Mouse (Mus musculus) cortical plate, adult 2 months (tissue): ENCODE measurements around the gene Baiap2. TPM values are rescaled to one million over a fixed set of nuclear protein-coding genes. Genes with fewer than 3 reads are reported as not detected.

Source experiments
- H3K27ac ChIP-seq: fragments of 200-500 bp; 2 replicates; pipeline ENCODE4 v1.5.1; 2012; ENCODE audit warnings: low read length, control low read depth, inconsistent platforms; ENCODE audit not compliant: insufficient read depth
- H3K4me1 ChIP-seq: fragments of 200-500 bp; 2 replicates; pipeline ENCODE4 v1.6.1; 2011; ENCODE audit warnings: low read length; ENCODE audit not compliant: control insufficient read depth, insufficient read depth
- H3K4me3 ChIP-seq: fragments of 200-500 bp; 2 replicates; pipeline ENCODE4 v1.5.1; 2011; ENCODE audit warnings: mild to moderate bottlenecking, low read length, control low read depth; ENCODE audit not compliant: insufficient read depth
- CTCF ChIP-seq: fragments of 200-500 bp; IDR thresholded peaks from 2 replicates; pipeline ENCODE4 v1.5.1; 2011; ENCODE audit warnings: mild to moderate bottlenecking, control low read depth, low read length; ENCODE audit not compliant: insufficient read depth; ENCODE audit errors: extremely low read depth
- POLR2A ChIP-seq: fragments of 200-500 bp; IDR thresholded peaks from 2 replicates; pipeline ENCODE4 v1.6.1; 2011; ENCODE audit warnings: mild to moderate bottlenecking, low read length, control low read depth; ENCODE audit not compliant: insufficient read depth; ENCODE audit errors: extremely low read depth
- polyA plus RNA-seq: library from polyadenylated mRNA; depleted of rRNA; stranded (reverse); fragments of >200 nt; gene quantifications from 2 replicates; pipeline ENCODE4 v1.2.3, GENCODE M21; 2012; rRNA removed

Gene Baiap2
- polyA plus RNA-seq, 1 experiment = 253 TPM

GRCm38 (mm10) chr11:120051124-120051811, 108.7 kb downstream of the Baiap2 start:
- Histone ChIP-seq H3K4me1 (no peaks in the 10 kb centered on the region), H3K4me3 (no peak overlapping the region), H3K27ac (no peak overlapping the region)
- TF ChIP-seq CTCF = no peak
- 0 out of 2 replicates have a peak, but pooled peaks have one; percentile 4 for TF ChIP-seq POLR2A

- no peak for TF ChIP-seq CTCF
- TF ChIP-seq POLR2A = no peak
- H3K4me3 ChIP-seq = no peak overlapping the region
- no peak overlapping the region for H3K27ac ChIP-seq
- H3K4me1 ChIP-seq = no peaks in the 10 kb centered on the region
Observed at GRCm38 (mm10) chr11:120052274-120052673, 109.7 kb downstream of the Baiap2 start.

- no peak overlapping the region for H3K27ac ChIP-seq
- no peak for TF ChIP-seq CTCF
- no peak for TF ChIP-seq POLR2A
- H3K4me3 ChIP-seq = no peak overlapping the region
- no peaks in the 10 kb centered on the region for H3K4me1 ChIP-seq
Observed at GRCm38 (mm10) chr11:120053846-120054245, 111.3 kb downstream of the Baiap2 start.

- Histone ChIP-seq H3K4me3 (no peak overlapping the region), H3K4me1 (no peaks in the 10 kb centered on the region), H3K27ac (no peak overlapping the region)
- TF ChIP-seq CTCF (no peak), POLR2A (no peak)
Observed at GRCm38 (mm10) chr11:120055953-120056732, 113.6 kb downstream of the Baiap2 start.

Other genes with a start within 250 kb of the Baiap2 start
- gene Chmp6, start 29.3 kb upstream of the Baiap2 start, polyA plus RNA-seq = 44.2 and 48.1 TPM in 2 replicates
- 208 and 235 TPM in 2 replicates for gene Aatk, start 104.4 kb downstream of the Baiap2 start, polyA plus RNA-seq
- 32.1 and 39.6 TPM in 2 replicates for gene Cep131, start 144.1 kb downstream of the Baiap2 start, polyA plus RNA-seq
- 30.8 and 32.6 TPM in 2 replicates for gene Tepsin, start 156.0 kb downstream of the Baiap2 start, polyA plus RNA-seq
- 52.8 and 54.7 TPM in 2 replicates for gene Ndufaf8, start 156.2 kb downstream of the Baiap2 start, polyA plus RNA-seq
- 57.7 and 60.3 TPM in 2 replicates for gene Slc38a10, start 208.6 kb downstream of the Baiap2 start, polyA plus RNA-seq